Mouse (Mus musculus): ENCODE data around the gene Rnf216. TPM values are rescaled to one million over a fixed set of nuclear protein-coding genes. Genes with fewer than 3 reads are reported as not detected.
A peak's percentile ranks its signal among the peaks of the same experiment; 100 is the strongest.

Gene Rnf216
- total RNA-seq, 2 experiments from 2014 or later: 37.4 to 45.4 TPM

- intact Hi-C loops (cut with DNase I): no loop called here
- DNase-seq (ENCODE audit: low spot score in 2 of 2): no peak
Measured at GRCm38 (mm10) chr5:143106842-143107241, 6.0 kb downstream of the Rnf216 start.

- DNase-seq (ENCODE audit: low spot score in 2 of 2): no peak
- intact Hi-C loops (cut with DNase I): no loop called here
Measured at GRCm38 (mm10) chr5:143103231-143103630, 9.6 kb downstream of the Rnf216 start.

GRCm38 (mm10) chr5:143101626-143102025 lies 11.2 kb downstream of the Rnf216 start:
- intact Hi-C loops (cut with DNase I): no loop called here
- DNase-seq (ENCODE audit: low spot score in 2 of 2): no peak

GRCm38 (mm10) chr5:143095256-143095655 lies 17.5 kb downstream of the Rnf216 start:
- intact Hi-C loops (cut with DNase I): no loop called here
- DNase-seq (ENCODE audit: low spot score in 2 of 2): no peak

- intact Hi-C loops (cut with DNase I): no loop called here
- DNase-seq (ENCODE audit: low spot score in 2 of 2): no peak
Measured at GRCm38 (mm10) chr5:143092891-143093290, 19.9 kb downstream of the Rnf216 start.

GRCm38 (mm10) chr5:143084898-143085297 lies 27.9 kb downstream of the Rnf216 start:
- intact Hi-C loops (cut with DNase I): no loop called here
- no peak for DNase-seq (ENCODE audit: low spot score in 2 of 2)

GRCm38 (mm10) chr5:143079806-143080205 lies 33.0 kb downstream of the Rnf216 start:
- no peak for DNase-seq (ENCODE audit: low spot score in 2 of 2)
- intact Hi-C loops (cut with DNase I): no loop called here

GRCm38 (mm10) chr5:143076603-143077143 lies 36.1 kb downstream of the Rnf216 start:
- DNase-seq (ENCODE audit: low spot score in 2 of 2): no peak
- intact Hi-C loops (cut with DNase I): no loop called here

GRCm38 (mm10) chr5:143075987-143076386 lies 36.8 kb downstream of the Rnf216 start:
- intact Hi-C loops (cut with DNase I): no loop called here

GRCm38 (mm10) chr5:143069048-143069447 lies 43.7 kb downstream of the Rnf216 start:
- DNase-seq (ENCODE audit: low spot score in 2 of 2): no peak
- intact Hi-C loops (cut with DNase I): no loop called here

More at GRCm38 (mm10) chr5:143075987-143076386, 36.8 kb downstream of the Rnf216 start:
- no peak for DNase-seq (ENCODE audit: low spot score in 2 of 2)

- DNase-seq (ENCODE audit: low spot score in 2 of 2): no peak
- intact Hi-C loops (cut with DNase I): no loop called here
Measured at GRCm38 (mm10) chr5:143068382-143068781, 44.4 kb downstream of the Rnf216 start.

- intact Hi-C loops (cut with DNase I): loop anchor here (1.0 to 2.0 kb wide), 2 partner anchors 130 to 188 kb away; no protein-coding TSS in a partner anchor
- peak; percentile 30 to 68 for DNase-seq (ENCODE audit: low spot score in 2 of 2)
Measured at GRCm38 (mm10) chr5:143066551-143066958, 46.2 kb downstream of the Rnf216 start.

GRCm38 (mm10) chr5:143066096-143066495 lies 46.7 kb downstream of the Rnf216 start:
- no peak for DNase-seq (ENCODE audit: low spot score in 2 of 2)
- intact Hi-C loops (cut with DNase I): loop anchor here (1.0 to 2.0 kb wide), 2 partner anchors 130 to 187 kb away; no protein-coding TSS in a partner anchor

GRCm38 (mm10) chr5:143065230-143065629 lies 47.6 kb downstream of the Rnf216 start:
- intact Hi-C loops (cut with DNase I): no loop called here
- DNase-seq (ENCODE audit: low spot score in 2 of 2): no peak

GRCm38 (mm10) chr5:143062251-143062650 lies 50.5 kb downstream of the Rnf216 start:
- DNase-seq (ENCODE audit: low spot score in 2 of 2): no peak
- intact Hi-C loops (cut with DNase I): no loop called here

- intact Hi-C loops (cut with DNase I): no loop called here
- no peak for DNase-seq (ENCODE audit: low spot score in 2 of 2)
Measured at GRCm38 (mm10) chr5:143061511-143061910, 51.3 kb downstream of the Rnf216 start.

GRCm38 (mm10) chr5:143060774-143061385 lies 51.9 kb downstream of the Rnf216 start:
- intact Hi-C loops (cut with DNase I): no loop called here
- DNase-seq (ENCODE audit: low spot score in 2 of 2): no peak

GRCm38 (mm10) chr5:143059958-143060357 lies 52.8 kb downstream of the Rnf216 start:
- intact Hi-C loops (cut with DNase I): no loop called here
- no peak for DNase-seq (ENCODE audit: low spot score in 2 of 2)

- intact Hi-C loops (cut with DNase I): no loop called here
- DNase-seq (ENCODE audit: low spot score in 2 of 2): no peak
Measured at GRCm38 (mm10) chr5:143059182-143059581, 53.6 kb downstream of the Rnf216 start.

GRCm38 (mm10) chr5:143058675-143059074 lies 54.1 kb downstream of the Rnf216 start:
- intact Hi-C loops (cut with DNase I): no loop called here
- no peak for DNase-seq (ENCODE audit: low spot score in 2 of 2)

GRCm38 (mm10) chr5:143058208-143058607 lies 54.6 kb downstream of the Rnf216 start:
- no peak for DNase-seq (ENCODE audit: low spot score in 2 of 2)
- intact Hi-C loops (cut with DNase I): no loop called here

Data from left cerebral cortex, postnatal 36 days (tissue).